Mouse (Mus musculus): ENCODE results near the gene Tril.

Tril gene

GRCm38 (mm10) chr6:53806591-53807023 is 14.0 kb downstream of the Tril start:
- no peak for DNase-seq (ENCODE audit: low spot score in 2 of 2)

GRCm38 (mm10) chr6:53806021-53806420 is 14.6 kb downstream of the Tril start:
- no peak for DNase-seq (ENCODE audit: low spot score in 2 of 2)

- DNase-seq (ENCODE audit: low spot score in 2 of 2), result no peak
Measured at GRCm38 (mm10) chr6:53804145-53804544, 16.5 kb downstream of the Tril start.

GRCm38 (mm10) chr6:53803551-53803950 is 17.1 kb downstream of the Tril start:
- no peak for DNase-seq (ENCODE audit: low spot score in 2 of 2)

GRCm38 (mm10) chr6:53801893-53802286 is 18.7 kb downstream of the Tril start:
- no peak for DNase-seq (ENCODE audit: low spot score in 2 of 2)

- DNase-seq (ENCODE audit: low spot score in 2 of 2), result peak in 1 of 2 experiments; percentile 67
Measured at GRCm38 (mm10) chr6:53801269-53801892, 19.2 kb downstream of the Tril start.

GRCm38 (mm10) chr6:53798865-53799264 is 21.8 kb downstream of the Tril start:
- DNase-seq (ENCODE audit: low spot score in 2 of 2), result no peak

GRCm38 (mm10) chr6:53796835-53797234 is 23.8 kb downstream of the Tril start:
- no peak for DNase-seq (ENCODE audit: low spot score in 2 of 2)

GRCm38 (mm10) chr6:53795788-53796187 is 24.8 kb downstream of the Tril start:
- DNase-seq (ENCODE audit: low spot score in 2 of 2), result no peak

- DNase-seq (ENCODE audit: low spot score in 2 of 2), result no peak
Measured at GRCm38 (mm10) chr6:53795078-53795477, 25.6 kb downstream of the Tril start.

GRCm38 (mm10) chr6:53794323-53794971 is 26.2 kb downstream of the Tril start:
- peak; percentile 76 to 82 for DNase-seq (ENCODE audit: low spot score in 2 of 2)

GRCm38 (mm10) chr6:53782880-53783539 is 37.6 kb downstream of the Tril start:
- DNase-seq (ENCODE audit: low spot score in 2 of 2), result peak in 1 of 2 experiments; percentile 56

- no peak for DNase-seq (ENCODE audit: low spot score in 2 of 2)
Measured at GRCm38 (mm10) chr6:53782273-53782672, 38.4 kb downstream of the Tril start.

- DNase-seq (ENCODE audit: low spot score in 2 of 2), result no peak
Measured at GRCm38 (mm10) chr6:53781171-53781570, 39.5 kb downstream of the Tril start.

- no peak for DNase-seq (ENCODE audit: low spot score in 2 of 2)
Measured at GRCm38 (mm10) chr6:53780008-53780407, 40.6 kb downstream of the Tril start.

- DNase-seq (ENCODE audit: low spot score in 2 of 2), result no peak
Measured at GRCm38 (mm10) chr6:53779526-53779925, 41.1 kb downstream of the Tril start.

GRCm38 (mm10) chr6:53778424-53778955 is 42.1 kb downstream of the Tril start:
- no peak for DNase-seq (ENCODE audit: low spot score in 2 of 2)

GRCm38 (mm10) chr6:53768275-53768674 is 52.4 kb downstream of the Tril start:
- DNase-seq (ENCODE audit: low spot score in 2 of 2), result no peak

- DNase-seq (ENCODE audit: low spot score in 2 of 2), result no peak
Measured at GRCm38 (mm10) chr6:53766243-53766915, 54.3 kb downstream of the Tril start.

GRCm38 (mm10) chr6:53765731-53766130 is 54.9 kb downstream of the Tril start:
- DNase-seq (ENCODE audit: low spot score in 2 of 2), result no peak

All from frontal cortex, postnatal 10 days (tissue).